Mouse (Mus musculus): ENCODE measurements around the gene Kctd10.

- TF ChIP-seq GATA1 (IDR thresholded peaks at IDR 0.05; ENCODE audit: borderline replicate concordance, low read length), result no peak
- TF ChIP-seq FLI1 (IDR thresholded peaks at IDR 0.05; ENCODE audit: low read length), result no peak
These were observed 36.7 kb downstream of the Kctd10 start for GRCm38 (mm10) chr5:114343612-114344011.
